Mouse (Mus musculus): ENCODE results near the gene Colq.

Gene Colq

GRCm38 (mm10) chr14:31525040-31525810 lies 65.9 kb downstream of the Colq start:
- no peak for DNase-seq (ENCODE audit: low spot score)

- no peak for DNase-seq (ENCODE audit: low spot score)
These were observed 69.8 kb downstream of the Colq start for GRCm38 (mm10) chr14:31521318-31521717.

DNA sequence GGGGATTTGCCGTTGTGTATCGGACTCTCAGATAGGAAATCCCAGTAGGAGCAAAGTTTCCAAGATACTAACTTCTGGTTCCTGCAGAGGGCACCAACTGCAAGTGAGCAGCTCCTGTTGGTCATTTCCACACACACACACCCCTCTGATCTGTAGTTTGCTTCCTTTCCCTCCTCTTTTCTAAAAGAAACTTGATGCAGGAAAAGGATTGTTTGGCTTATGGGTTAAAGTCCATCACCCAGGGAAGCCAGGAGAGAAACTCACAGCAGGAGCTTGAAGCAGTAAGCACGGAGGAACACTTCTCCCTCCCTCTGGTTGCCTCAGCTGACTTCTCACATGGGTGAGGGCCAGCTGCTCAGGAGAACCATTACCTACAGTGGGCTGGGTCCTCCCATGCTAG lies 72.0 kb downstream of the Colq start:
- peak; percentile 73 for DNase-seq (ENCODE audit: low spot score)

DNA sequence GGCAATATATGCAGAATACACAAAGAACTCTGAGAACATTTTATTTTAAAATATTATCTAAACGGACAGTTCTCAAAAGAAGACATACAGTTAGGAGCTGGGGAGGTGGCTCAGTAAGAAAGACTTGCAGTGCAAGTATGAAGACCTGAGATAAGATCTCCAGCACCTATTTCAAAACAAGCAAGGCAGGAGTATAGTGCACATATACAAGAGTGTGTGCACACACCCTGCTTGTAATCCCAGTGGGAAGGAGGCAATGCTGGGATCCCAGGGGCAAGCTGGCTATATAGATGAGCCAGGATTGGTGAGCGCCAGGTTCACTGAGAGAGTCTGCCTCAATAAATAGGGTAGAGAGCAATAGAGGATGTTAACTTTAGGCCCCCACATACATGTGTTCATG lies 75.2 kb downstream of the Colq start:
- no peak for DNase-seq (ENCODE audit: low spot score)

DNA sequence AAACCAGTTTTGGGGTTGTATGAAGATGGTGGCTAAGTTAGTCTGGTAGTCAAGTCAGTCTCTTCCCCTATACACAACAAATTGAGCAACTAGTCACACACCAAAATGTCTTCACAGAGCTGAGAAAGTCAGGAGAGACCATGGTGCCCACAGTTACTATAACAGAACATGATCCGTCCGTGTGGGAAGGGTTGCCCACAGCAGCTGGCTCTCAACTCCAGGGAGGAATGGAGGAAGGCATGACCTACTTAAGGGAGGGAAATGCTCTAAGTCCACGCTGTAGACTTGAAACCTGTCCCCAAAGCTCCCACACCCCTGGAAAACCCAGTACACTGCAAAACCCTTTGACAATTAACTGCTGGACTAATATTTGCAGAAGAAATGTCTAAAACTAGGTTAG lies 80.8 kb downstream of the Colq start:
- no peak for DNase-seq (ENCODE audit: low spot score)

GRCm38 (mm10) chr14:31509911-31510310 lies 81.2 kb downstream of the Colq start:
- DNase-seq (ENCODE audit: low spot score), result no peak

- no peak for DNase-seq (ENCODE audit: low spot score)
These were observed 84.7 kb downstream of the Colq start for GRCm38 (mm10) chr14:31506456-31506855.

GRCm38 (mm10) chr14:31503406-31503805 lies 87.7 kb downstream of the Colq start:
- no peak for DNase-seq (ENCODE audit: low spot score)

DNA sequence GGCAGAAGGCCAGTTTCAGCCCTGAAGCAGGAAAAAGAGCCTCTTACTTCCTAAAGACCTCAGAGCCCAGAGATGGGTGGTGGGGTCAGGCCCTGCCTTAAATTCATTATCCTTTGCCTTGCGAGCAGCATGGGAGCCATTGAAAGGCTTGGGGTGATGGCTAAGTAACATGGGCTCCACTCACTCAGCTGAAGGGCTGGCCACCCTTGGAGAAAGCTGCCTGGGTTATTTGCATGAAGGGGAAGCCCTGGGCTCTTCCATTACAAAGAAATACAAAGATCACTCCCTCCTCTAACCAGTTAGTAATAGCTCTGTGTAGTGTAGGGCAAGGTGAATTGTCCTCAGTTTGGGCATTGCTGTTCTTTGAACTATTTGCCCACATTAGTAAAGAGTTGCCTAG lies 91.6 kb downstream of the Colq start:
- DNase-seq (ENCODE audit: low spot score), result no peak

DNA sequence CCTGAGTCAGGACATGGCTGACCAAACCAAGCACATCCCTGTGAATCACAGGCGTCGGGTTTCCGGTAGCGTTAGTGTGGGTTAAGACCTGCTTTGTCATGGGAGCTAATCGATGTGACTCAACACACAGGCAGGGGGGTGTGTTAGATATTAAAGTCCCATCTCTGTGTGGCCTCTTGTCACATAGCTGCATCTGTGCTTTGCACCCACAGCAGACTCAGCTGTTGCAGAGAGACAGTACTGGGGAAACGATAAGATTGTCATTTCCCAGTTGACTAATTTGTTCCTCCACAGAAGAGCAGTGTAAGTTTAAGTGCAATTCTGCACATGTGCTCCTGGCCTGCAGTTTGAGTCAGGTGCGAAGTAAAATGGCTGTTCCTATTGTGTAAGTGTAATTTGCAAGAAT lies 94.9 kb downstream of the Colq start:
- DNase-seq (ENCODE audit: low spot score), result no peak

DNA sequence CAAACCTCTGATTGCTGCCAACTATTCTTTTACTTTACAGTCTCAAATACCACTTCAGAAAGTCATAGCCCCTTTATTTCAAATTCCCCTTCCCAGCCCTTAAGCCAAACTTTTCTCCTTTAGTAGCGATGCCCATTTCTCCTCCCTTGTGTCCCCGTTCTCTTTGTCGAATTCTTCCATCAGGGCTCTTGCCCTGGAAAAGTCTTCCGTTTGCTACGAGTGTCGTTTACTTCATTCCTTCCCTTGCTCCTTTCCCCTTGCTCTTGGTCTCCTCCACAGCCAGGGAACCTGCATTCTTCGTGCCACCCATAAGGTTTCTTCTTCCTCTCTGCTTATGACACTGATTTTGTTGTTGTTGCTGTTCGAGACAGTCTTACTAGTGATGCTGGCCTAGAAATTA lies 95.6 kb downstream of the Colq start:
- DNase-seq (ENCODE audit: low spot score), result no peak

DNA sequence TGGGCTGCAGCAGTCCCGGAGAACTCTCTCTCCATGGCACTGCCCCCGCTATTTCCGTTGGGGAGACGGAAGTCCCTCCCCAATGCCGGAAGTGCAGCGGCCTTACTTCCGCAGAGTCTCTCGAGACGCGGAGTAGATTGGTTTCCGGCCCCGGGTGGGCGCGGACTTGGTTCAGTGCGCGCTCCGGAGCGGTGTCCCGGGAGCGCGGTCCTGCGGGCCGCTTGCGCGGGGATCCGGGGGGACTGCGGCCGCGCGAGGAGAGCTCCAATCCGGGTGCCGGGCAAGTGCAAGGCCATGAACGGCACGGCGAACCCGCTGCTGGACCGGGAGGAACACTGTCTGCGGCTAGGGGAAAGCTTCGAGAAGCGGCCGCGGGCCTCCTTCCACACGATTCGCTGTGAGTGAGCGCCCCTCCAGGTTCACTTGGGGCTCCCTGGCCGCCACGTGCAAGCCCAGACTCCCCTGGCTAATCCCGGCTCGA lies 96.1 kb downstream of the Colq start, which contains the start of gene Mettl6:
Mettl6 (minus strand) TSS at position 66 of the 481 bp plus-strand sequence.
- DNase-seq (ENCODE audit: low spot score), result peak; percentile 91

DNA sequence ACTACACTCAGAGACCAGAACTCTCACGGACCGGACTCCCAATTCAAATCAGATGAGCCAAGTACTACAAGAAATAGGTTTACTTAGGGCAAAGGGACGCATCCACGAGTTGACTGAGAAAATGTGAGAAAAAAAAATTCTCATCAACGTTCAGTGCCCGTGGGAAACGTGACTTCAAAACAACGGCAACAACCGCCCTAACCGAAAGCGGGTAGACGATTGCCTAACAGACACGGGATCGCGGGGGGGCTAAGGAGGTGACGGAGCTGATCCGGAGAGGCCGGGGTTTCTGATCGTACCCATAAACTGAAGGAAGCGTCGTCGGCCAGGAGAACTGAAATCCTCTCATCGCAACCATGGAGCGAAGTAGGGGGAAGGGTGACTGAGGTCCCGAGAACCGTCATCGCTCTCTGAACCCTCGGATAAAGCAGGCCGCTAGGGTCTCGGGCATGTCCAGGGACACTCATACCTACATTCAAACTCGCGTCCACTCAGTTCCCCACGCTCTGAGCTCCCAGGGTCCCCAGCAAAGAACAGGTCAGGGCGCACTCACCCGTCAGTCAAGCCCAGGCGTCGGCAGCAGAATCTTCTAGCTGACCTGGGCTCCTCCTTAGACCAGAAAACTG lies 96.7 kb downstream of the Colq start, which contains the start of gene Eaf1:
Eaf1 (plus strand) TSS at position 51 of the 626 bp plus-strand sequence.
- DNase-seq (ENCODE audit: low spot score), result no peak

- no peak for DNase-seq (ENCODE audit: low spot score)
These were observed 97.2 kb downstream of the Colq start for GRCm38 (mm10) chr14:31493901-31494300.

DNA sequence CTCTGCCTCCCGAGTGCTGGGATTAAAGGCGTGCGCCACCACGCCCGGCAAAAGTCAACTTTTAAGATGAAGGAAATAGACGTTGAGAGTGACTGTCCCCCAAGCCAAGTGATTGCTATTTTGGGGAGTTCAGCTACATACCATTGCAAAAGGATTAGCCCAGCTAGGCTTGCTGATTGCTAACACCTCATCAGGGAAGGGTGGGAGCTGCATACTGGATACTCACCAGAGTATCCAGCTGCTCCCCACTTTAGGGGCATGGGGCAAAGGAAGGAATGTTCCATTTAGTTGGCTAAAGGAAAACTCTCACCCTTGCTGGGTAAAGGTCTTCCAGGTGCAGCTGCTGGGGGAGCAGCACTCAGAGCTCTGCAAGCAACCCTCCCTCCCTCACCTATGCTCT lies 103.1 kb downstream of the Colq start:
- DNase-seq (ENCODE audit: low spot score), result no peak

DNA sequence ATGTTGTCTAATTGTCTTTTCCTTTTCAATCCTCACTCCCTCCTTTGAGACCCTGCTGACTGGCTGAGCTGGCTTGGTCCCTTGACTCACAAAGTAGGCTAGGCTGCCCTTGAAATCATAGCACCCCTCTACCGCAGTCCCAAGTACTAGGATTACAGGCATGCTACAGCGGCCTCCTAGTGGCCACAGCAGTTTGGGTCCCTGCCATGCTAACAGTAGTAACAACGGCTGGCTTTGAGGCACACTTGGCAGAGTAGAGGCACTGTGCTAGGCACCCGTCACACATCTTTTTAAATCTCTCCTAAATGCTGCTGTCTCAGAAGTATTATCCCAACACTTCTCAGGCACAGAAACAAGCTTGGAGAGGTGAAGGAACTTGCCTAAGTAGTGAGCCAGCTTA lies 104.7 kb downstream of the Colq start:
- no peak for DNase-seq (ENCODE audit: low spot score)

DNA sequence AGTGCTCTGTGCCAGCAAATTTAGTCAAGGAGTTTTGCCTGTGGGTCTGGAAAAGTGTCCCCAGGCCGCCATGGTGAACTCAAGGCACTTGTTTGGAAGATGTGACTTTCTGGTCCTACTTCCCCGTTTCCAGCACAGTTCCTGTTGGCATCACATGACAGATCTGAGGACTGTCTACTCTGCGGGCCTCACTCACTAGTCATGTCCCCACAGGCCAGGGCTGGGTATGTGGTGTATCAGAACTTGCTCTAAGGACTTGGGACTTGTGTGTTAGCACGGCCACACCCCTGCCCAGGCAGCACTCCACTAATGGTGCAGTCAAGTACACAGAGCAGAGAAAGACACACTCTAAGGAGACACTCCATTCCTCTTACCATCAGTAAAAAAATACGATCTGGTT lies 108.7 kb downstream of the Colq start:
- DNase-seq (ENCODE audit: low spot score), result no peak

- DNase-seq (ENCODE audit: low spot score), result no peak
These were observed 117.8 kb downstream of the Colq start for GRCm38 (mm10) chr14:31473297-31473696.

All from yolk sac, embryonic 10.5 days (tissue).